Mouse (Mus musculus) left cerebral cortex, postnatal 14 days (tissue): Measurements from ENCODE around the gene Coa3. TPM values are rescaled to one million over a fixed set of nuclear protein-coding genes. Genes with fewer than 3 reads are reported as not detected.

Experiments used
- DNase-seq, 2 experiments: peaks; one replicate each; pipeline ENCODE4 v3.0.0; 2021 to 2022; ENCODE audit warnings: low spot score in 2 of 2, mixed read lengths in 1 of 2
- intact Hi-C: fragments of 180-260 bp; cut with DNase I; formaldehyde crosslinking; loops from one replicate; pipeline ENCODE4 v1.15.1; 2025
- total RNA-seq, 2 experiments: library from RNA; stranded (reverse); gene quantifications; 2 replicates each; pipeline ENCODE4 v1.2.3; 2021

The Coa3 gene
- total RNA-seq, 2 experiments from 2014 or later: 97.6 to 101 TPM

- DNase-seq: no peak
- intact Hi-C loops: no loop called here
Measured at GRCm38 (mm10) chr11:101291231-101291630, 12.3 kb upstream of the Coa3 start.

- intact Hi-C loops: no loop called here
- DNase-seq: no peak
Measured at GRCm38 (mm10) chr11:101287306-101287705, 8.4 kb upstream of the Coa3 start.

DNA sequence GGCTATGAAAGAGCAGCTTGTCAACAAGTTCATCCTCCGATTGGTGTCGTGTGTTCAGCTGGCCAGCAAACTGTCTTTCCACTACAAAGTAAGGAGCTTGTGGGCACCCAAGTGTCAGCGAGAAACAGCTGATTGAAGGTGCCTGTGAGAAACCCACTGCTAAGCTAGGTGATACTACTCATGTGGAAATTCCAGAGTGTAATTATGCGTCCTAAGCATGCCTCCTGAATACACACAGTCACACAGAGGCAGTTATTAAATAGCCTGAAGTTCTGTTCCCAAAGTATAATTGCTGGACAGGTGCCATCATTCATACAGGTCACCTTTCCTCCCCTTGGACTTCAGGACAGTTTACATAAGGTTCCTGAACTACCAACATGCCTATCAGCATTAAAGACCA, 4.9 kb upstream of the Coa3 start:
- no peak for DNase-seq
- intact Hi-C loops: no loop called here

DNA sequence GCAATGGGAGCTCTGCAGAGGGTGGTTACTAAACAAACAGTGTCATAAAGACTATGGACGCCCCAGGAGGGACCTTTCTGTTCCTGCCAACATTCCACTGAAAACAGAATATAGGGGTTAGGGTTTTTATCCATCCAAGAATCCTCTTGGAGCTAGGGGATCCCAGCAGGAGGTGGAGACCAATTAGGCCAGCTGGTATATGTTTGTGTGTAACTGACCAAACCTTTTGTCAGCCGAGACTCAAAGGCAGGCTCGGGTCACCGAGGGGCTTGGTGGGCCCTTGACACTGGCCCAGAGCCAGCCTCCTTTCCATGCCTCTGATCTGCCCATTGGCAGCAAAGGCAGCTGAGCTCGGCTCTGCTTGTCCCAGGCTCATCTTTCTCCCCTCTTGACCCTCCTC, 4.0 kb upstream of the Coa3 start:
- no peak for DNase-seq
- intact Hi-C loops: no loop called here

DNA sequence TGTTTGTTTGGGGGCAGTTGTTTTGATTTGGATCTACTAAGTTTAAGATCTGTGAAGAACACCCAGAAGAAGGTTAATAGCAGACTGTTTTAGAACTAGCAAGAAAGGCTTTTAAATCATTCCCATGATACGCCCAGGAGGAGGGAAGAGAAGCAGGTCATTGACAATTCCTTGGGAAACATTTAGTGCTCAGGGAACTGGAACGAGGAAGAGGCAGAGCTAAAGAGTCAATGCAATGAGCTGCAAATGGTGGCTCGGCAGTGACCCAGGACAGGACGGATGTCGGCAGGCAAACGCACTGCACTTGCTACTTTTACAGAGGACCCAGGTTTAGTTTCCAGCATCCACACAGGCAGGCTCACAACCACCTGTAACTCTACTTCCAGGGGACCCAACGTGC, 1.9 kb upstream of the Coa3 start:
- intact Hi-C loops: no loop called here
- no peak for DNase-seq

- DNase-seq: no peak
- intact Hi-C loops: no loop called here
Measured at GRCm38 (mm10) chr11:101279193-101279569, 267 bp upstream of the Coa3 start.

- DNase-seq: peak in 1 of 2 experiments; percentile 37
- intact Hi-C loops: no loop called here
Measured at GRCm38 (mm10) chr11:101277381-101278222, 1.3 kb downstream of the Coa3 start.

DNA sequence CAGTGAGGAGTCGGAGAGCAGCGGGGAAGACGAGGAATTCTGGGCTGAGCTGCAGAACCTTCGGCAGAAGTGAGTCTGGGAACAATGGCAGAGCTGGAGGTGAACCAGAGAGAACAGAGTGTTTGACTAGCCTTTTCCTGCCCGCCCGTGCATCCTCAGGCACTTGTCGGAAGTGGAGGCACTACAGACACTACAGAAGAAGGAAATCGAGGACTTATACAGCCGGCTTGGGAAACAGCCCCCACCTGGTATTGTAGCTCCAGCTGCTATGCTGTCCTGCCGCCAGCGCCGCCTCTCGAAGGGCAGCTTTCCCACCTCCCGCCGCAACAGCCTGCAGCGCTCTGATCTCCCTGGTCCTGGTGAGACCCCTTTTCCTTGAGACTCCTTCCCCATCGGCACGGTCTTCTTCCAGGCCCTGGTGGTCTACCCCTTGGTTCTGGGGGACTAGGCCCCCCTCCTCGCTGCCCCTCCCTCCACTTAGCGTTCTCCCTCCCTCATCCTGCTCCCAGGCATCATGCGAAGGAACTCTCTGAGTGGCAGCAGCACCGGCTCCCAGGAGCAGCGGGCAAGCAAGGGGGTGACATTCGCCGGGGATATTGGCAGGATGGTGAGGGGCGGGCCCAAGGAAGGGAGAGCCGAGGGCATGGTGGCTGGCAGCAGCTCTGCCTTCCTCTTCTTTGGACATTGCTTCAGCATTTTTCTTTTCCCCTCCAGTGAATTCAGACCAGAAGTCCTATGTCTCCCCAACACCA, 2.4 kb downstream of the Coa3 start:
- DNase-seq: no peak
- intact Hi-C loops: no loop called here

GRCm38 (mm10) chr11:101275309-101275708, 3.6 kb downstream of the Coa3 start:
- intact Hi-C loops: no loop called here
- DNase-seq: no peak

DNA sequence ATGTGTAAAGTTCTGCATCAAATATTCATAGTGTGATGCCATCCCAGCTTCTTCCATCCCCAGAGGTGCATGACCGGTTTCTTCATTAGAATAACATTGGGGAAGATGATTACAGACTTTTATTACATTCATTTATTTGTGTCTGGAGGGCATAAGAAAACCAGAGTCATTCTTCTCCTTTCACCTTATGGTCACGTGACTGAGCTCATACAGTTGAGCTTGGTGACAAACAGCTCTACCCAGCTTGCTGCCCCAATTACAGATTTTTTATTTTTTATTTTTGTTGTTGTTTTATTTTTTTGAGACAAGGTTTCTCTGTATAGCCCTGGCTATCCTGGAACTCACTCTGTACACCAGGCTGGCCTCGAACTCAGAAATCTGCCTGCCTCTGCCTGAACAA, 6.5 kb downstream of the Coa3 start:
- intact Hi-C loops: no loop called here
- no peak for DNase-seq

DNA sequence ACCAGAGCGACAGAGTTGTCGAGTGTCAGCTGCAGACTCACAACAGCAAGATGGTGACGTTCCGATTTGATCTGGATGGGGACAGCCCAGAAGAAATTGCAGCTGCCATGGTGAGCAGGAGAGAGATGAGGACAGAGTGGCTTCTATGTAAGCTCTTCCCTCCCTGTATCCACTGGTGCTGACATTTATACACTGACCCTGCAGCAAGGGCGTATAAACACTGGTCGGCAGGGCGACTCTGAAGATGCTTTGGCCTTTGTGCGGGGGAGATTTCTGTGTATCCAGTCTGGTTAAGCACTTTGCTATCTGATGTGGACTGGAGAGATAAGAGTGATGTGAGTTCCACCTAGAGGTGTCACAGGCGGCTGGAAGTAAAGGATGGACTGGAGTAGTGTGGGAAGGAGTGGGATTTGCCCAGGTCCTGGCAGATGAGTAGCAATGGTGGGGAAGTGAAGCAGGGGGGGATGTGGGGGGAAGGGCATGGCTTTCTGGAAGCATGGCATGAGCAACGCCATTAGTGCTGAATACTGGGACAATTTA, 9.3 kb downstream of the Coa3 start:
- DNase-seq: no peak

DNA sequence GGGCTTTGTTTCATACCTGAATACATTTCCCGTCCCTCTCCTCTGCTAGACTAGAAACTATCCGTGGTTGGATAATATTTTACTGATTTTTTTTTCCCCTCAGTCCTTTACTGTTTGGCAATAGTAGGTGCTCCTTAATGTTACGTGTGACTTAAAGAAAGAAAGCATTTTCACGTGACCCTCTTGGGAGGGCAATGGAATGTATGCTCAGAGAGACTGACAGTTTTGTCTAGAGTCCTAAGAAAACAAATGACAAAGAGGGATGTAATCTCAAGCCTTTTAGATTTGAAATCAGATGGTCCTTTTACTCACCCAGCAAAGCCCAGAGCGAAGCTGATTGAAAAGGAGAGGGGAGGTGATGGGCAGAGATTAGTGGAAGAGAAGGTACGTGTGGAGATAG, 13.0 kb downstream of the Coa3 start:
- intact Hi-C loops: no loop called here
- DNase-seq: no peak

More for the DNA sequence above, 9.3 kb downstream of the Coa3 start:
- intact Hi-C loops: no loop called here

- no peak for DNase-seq
- intact Hi-C loops: no loop called here
Measured at GRCm38 (mm10) chr11:101264954-101265471, 13.9 kb downstream of the Coa3 start.

DNA sequence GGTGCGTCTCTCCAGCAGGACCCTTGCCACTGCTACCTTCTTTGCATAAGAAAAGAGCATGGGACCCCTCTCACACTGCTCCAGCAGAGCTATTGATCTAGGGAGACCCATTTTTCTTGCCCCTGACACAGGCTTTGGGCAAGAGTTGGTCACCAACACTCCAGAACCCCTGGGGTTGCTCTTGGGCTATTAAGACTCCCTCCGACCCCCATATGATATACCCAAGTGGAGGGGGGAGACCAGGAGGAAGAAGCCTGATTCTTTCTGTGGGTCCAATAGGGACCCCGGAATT, 15.0 kb downstream of the Coa3 start:
- intact Hi-C loops: no loop called here
- DNase-seq: no peak

DNA sequence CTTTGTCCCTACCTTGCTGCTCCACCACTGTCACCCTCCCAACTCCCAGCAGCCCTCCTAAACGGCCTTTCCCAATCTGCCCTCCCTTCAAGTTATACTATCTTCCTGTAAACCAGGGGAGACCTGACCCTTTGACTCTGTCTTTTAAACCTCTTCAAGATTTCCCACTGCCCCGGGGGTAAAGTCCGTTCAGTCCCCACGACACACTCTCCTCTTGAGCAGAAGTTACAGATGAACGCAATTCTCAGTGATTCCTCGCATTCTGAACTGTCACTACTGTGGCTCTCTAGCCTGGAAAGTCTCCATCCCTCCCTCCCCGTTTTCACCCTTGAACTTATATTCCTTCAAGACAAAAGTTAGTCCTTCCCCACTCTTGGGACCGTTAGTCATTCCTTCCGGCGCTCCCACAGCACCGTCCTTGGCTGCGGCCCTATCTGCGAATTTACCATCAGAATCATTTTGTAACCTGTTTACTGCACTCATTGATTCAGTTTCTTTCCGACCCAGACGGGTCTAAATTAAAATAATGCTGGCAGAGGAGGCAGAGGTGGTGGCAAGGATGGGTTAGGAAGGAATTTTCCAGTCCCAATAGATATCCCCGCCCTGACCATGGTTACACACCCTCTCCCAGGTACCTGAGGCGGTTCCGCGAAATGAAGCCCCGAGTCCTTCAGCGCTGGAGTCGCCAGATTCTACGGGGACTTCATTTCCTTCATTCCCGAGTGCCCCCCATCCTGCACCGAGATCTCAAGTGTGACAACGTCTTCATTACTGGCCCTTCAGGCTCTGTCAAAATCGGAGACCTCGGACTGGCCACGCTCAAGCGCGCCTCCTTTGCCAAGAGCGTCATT, 15.6 kb downstream of the Coa3 start:
- intact Hi-C loops: no loop called here
- no peak for DNase-seq

GRCm38 (mm10) chr11:101262272-101262967, 16.5 kb downstream of the Coa3 start:
- intact Hi-C loops: no loop called here
- DNase-seq: no peak

DNA sequence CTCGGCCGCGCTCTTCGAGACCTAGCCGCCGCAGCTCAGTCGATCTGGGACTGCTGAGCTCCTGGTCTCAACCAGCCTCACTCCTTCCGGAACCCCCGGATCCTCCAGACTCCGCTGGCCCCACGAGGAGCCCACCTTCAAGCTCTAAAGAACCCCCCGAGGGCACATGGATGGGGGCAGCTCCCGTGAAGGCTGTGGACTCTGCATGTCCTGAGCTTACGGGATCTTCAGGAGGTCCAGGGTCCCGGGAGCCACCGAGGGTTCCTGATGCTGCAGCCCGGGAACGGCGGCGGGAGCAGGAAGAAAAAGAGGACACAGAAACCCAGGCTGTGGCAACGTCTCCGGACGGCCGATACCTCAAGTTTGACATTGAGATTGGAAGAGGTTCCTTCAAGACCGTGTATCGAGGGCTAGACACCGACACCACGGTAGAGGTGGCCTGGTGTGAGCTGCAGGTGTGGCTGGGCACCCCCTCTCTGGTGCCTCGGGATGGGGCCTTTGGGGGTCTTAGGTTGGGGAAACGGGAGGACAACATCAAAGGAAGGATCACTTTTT, 18.0 kb downstream of the Coa3 start:
- no peak for DNase-seq
- intact Hi-C loops: no loop called here

- intact Hi-C loops: no loop called here
- DNase-seq: no peak
Measured at GRCm38 (mm10) chr11:101259948-101260825, 18.7 kb downstream of the Coa3 start, which contains the start of gene Wnk4. TSS of gene Wnk4 (plus strand) at chr11:101260567.
